Comparison of ENCODE assay signal across 8 mouse cellular contexts in genomic region chr16:19760074-19760473, GRCm38 (mm10). TPM values are rescaled to one million over a fixed set of nuclear protein-coding genes. Genes with fewer than 3 reads are reported as not detected.
DNase-seq lines count a peak whose midpoint lies in the region; ATAC-seq and TF ChIP-seq lines count a peak whose summit lies in the region.

Gene B3gnt5, plus strand, starts transcription at chr16:19760208.

- no peak for TF ChIP-seq POLR2A in CH12.LX (IDR thresholded peaks at IDR 0.05; ENCODE audit: low read depth, low read length)

- 3% methylated on average over 15 of the region's 15 CpGs for WGBS in hindbrain, embryonic 16.5 days
- under 1% methylated on average over 15 of the region's 15 CpGs for WGBS in liver, embryonic 11.5 days
- under 1% methylated on average over 15 of the region's 15 CpGs for WGBS in midbrain, postnatal 0 days

- H3K9ac ChIP-seq in CH12.LX (ENCODE audit: insufficient read depth, low read depth), result peak within 1 kb of the TSS; percentile 18; the same call in 1 of the 2 replicates
- peak within 1 kb of the TSS; percentile 96 for H3K9ac ChIP-seq in hindbrain, embryonic 16.5 days (ENCODE audit: low read depth, low read length)
- peak within 1 kb of the TSS; percentile 45 for H3K9ac ChIP-seq in liver, embryonic 11.5 days (ENCODE audit: low read depth, low read length)
- H3K9ac ChIP-seq in midbrain, postnatal 0 days (replicated peaks; ENCODE audit: low read length, poor library complexity, severe bottlenecking), result peak within 1 kb of the TSS; percentile 94

- H3K4me1 ChIP-seq in CH12.LX (ENCODE audit: control insufficient read depth in 1 of 2, insufficient read depth in 2 of 2), result peaks cover 4 to 25% of the 10 kb centered on the region in 2 experiments; a peak in 3 of 4 replicates
- H3K4me1 ChIP-seq in hindbrain, embryonic 16.5 days (ENCODE audit: control insufficient read depth, insufficient read depth, low read depth, low read length), result peaks cover 9% of the 10 kb centered on the region
- no peaks in the 10 kb centered on the region for H3K4me1 ChIP-seq in liver, embryonic 11.5 days (replicated peaks; ENCODE audit: control insufficient read depth, insufficient read depth, low read length)
- H3K4me1 ChIP-seq in midbrain, postnatal 0 days (ENCODE audit: insufficient read depth, low read length), result no peaks in the 10 kb centered on the region

- no peak within 1 kb of the TSS for H3K27ac ChIP-seq in CH12.LX (ENCODE audit: insufficient read depth, low read depth)
- peak within 1 kb of the TSS; percentile 0; the same call in 1 of the 2 replicates for H3K27ac ChIP-seq in gastrocnemius, adult 2 months
- peak within 1 kb of the TSS; percentile 85 for H3K27ac ChIP-seq in hindbrain, embryonic 16.5 days (ENCODE audit: low read depth, low read length)
- no peak within 1 kb of the TSS for H3K27ac ChIP-seq in liver, embryonic 11.5 days (ENCODE audit: low read depth, low read length)
- H3K27ac ChIP-seq in midbrain, postnatal 0 days (ENCODE audit: low read depth, low read length), result peak within 1 kb of the TSS; percentile 88

- intact Hi-C loops in gastrocnemius, adult 2 months (cut with DNase I), result no loop called here

- no peak for TF ChIP-seq RAD21 in CH12.LX (IDR thresholded peaks at IDR 0.05; ENCODE audit: low read depth, low read length)

- no peaks in the 10 kb centered on the region for H3K36me3 ChIP-seq in CH12.LX (replicated peaks in 1 of 2; ENCODE audit: control insufficient read depth in 1 of 2, insufficient read depth in 1 of 2, low read length in 1 of 2)
- H3K36me3 ChIP-seq in hindbrain, embryonic 16.5 days (ENCODE audit: control insufficient read depth, insufficient read depth, low read length), result no peaks in the 10 kb centered on the region; the same call in 1 of the 2 replicates
- H3K36me3 ChIP-seq in liver, embryonic 11.5 days (ENCODE audit: control insufficient read depth, insufficient read depth, low read length), result no peaks in the 10 kb centered on the region
- H3K36me3 ChIP-seq in midbrain, postnatal 0 days (ENCODE audit: insufficient read depth, low read length), result no peaks in the 10 kb centered on the region

- H3K27me3 ChIP-seq in CH12.LX (replicated peaks), result peaks cover 33% of the 10 kb centered on the region
- H3K27me3 ChIP-seq in hindbrain, embryonic 16.5 days (replicated peaks; ENCODE audit: control insufficient read depth, insufficient read depth, low read length), result no peaks in the 10 kb centered on the region
- H3K27me3 ChIP-seq in liver, embryonic 11.5 days (replicated peaks; ENCODE audit: control insufficient read depth, insufficient read depth, low read length), result peaks cover 10% of the 10 kb centered on the region
- H3K27me3 ChIP-seq in midbrain, postnatal 0 days (ENCODE audit: insufficient read depth, low read length), result no peaks in the 10 kb centered on the region

- no peaks in the 10 kb centered on the region for H3K9me3 ChIP-seq in CH12.LX (replicated peaks; ENCODE audit: low read length)
- H3K9me3 ChIP-seq in hindbrain, embryonic 16.5 days (ENCODE audit: control insufficient read depth, low read length), result no peaks in the 10 kb centered on the region
- no peaks in the 10 kb centered on the region for H3K9me3 ChIP-seq in liver, embryonic 11.5 days (ENCODE audit: control insufficient read depth, low read length)
- no peaks in the 10 kb centered on the region for H3K9me3 ChIP-seq in midbrain, postnatal 0 days (ENCODE audit: low read length)

- dilution Hi-C loops in CH12.LX (cut with MboI; ENCODE audit: extremely low pct_ligation_motif_present, extremely low pct_unique_long_range_greater_than_20kb, low sequenced_read_pairs), result no loop called here

- ATAC-seq in hindbrain, embryonic 16.5 days, result peak; percentile 93
- ATAC-seq in liver, embryonic 11.5 days (replicated peaks; ENCODE audit: low FRiP score), result peak; percentile 79
- peak; percentile 93 for ATAC-seq in midbrain, postnatal 0 days (ENCODE audit: low FRiP score)

- no peak for TF ChIP-seq EP300 in CH12.LX (IDR thresholded peaks at IDR 0.05; ENCODE audit: low read length)

- peak within 1 kb of the TSS; percentile 8 to 53 (median 47) for H3K4me3 ChIP-seq in CH12.LX (replicated peaks in 1 of 3; ENCODE audit: low read depth in 2 of 3, low read length in 2 of 3, poor library complexity in 1 of 3)
- peak within 1 kb of the TSS; percentile 75 for H3K4me3 ChIP-seq in gastrocnemius, adult 2 months
- peak within 1 kb of the TSS; percentile 89 for H3K4me3 ChIP-seq in hindbrain, embryonic 16.5 days (ENCODE audit: low read length)
- peak within 1 kb of the TSS; percentile 46 for H3K4me3 ChIP-seq in liver, embryonic 11.5 days (ENCODE audit: low read depth, low read length)
- peak within 1 kb of the TSS; percentile 91 for H3K4me3 ChIP-seq in midbrain, postnatal 0 days (ENCODE audit: low read depth, low read length)

- no peaks in the 10 kb centered on the region; the same call in 1 of the 2 replicates for H3K79me2 ChIP-seq in CH12.LX (replicated peaks; ENCODE audit: control insufficient read depth, extremely low read depth, insufficient read depth, poor library complexity, severe bottlenecking)

- TF ChIP-seq CTCF in CH12.LX (conservative IDR thresholded peaks at IDR 0.05 in 1 of 2, IDR thresholded peaks at IDR 0.05 in 1 of 2; ENCODE audit: low read depth in 2 of 2, low read length in 2 of 2), result no peak
- TF ChIP-seq CTCF in gastrocnemius, adult 2 months (IDR thresholded peaks at IDR 0.05), result no peak
- TF ChIP-seq CTCF in midbrain, postnatal 0 days (IDR thresholded peaks at IDR 0.05), result no peak

- DNase-seq in CH12.LX (ENCODE audit: extremely low read depth), result peak; percentile 56
- peak; percentile 16 to 28 for DNase-seq in adrenal gland, postnatal 36 days
- DNase-seq in gastrocnemius, adult 2 months, result peak; percentile 46
- DNase-seq in liver, embryonic 11.5 days (ENCODE audit: low spot score), result peak; percentile 60
- DNase-seq in midbrain, postnatal 0 days (ENCODE audit: low spot score), result peak; percentile 74
- peak; percentile 35 for DNase-seq in testis, postnatal 14 days (ENCODE audit: low spot score)
- no peak for DNase-seq in cerebellum, adult 8-10 months

- in situ Hi-C loops in CH12.LX (cut with MboI; ENCODE audit: low pct_ligation_motif_present, low pct_unique_long_range_greater_than_20kb, low sequenced_read_pairs), result no loop called here

- H3K4me2 ChIP-seq in CH12.LX (ENCODE audit: insufficient read depth, low read depth, poor library complexity, severe bottlenecking), result peak within 1 kb of the TSS; percentile 99
- H3K4me2 ChIP-seq in hindbrain, embryonic 16.5 days (ENCODE audit: low read length), result peak within 1 kb of the TSS; percentile 93
- peak within 1 kb of the TSS; percentile 61 for H3K4me2 ChIP-seq in liver, embryonic 11.5 days
- peak within 1 kb of the TSS; percentile 78 for H3K4me2 ChIP-seq in midbrain, postnatal 0 days (ENCODE audit: low read depth, low read length, poor library complexity, severe bottlenecking)

TF ChIP-seq in CH12.LX, 34 proteins besides CTCF, POLR2A, EP300 and RAD21:
- TF ChIP-seq HCFC1 (IDR thresholded peaks at IDR 0.05; ENCODE audit: low read depth, low read length), result peak; percentile 15; the same call in 1 of the 2 replicates
- TF ChIP-seq BHLHE40 (IDR thresholded peaks at IDR 0.05; ENCODE audit: low read depth, low read length), result no peak
- TF ChIP-seq GABPA (IDR thresholded peaks at IDR 0.05; ENCODE audit: insufficient replicate concordance, low read depth, low read length), result no peak
- TF ChIP-seq MAZ (IDR thresholded peaks at IDR 0.05; ENCODE audit: low read depth, low read length), result peak; percentile 72; the same call in 1 of the 2 replicates
- TF ChIP-seq NRF1 (IDR thresholded peaks at IDR 0.05; ENCODE audit: low read depth, low read length), result peak; percentile 66
- TF ChIP-seq TCF12 (IDR thresholded peaks at IDR 0.05; ENCODE audit: low read depth, low read length), result no peak
- TF ChIP-seq MAFK (IDR thresholded peaks at IDR 0.05; ENCODE audit: insufficient replicate concordance, low read length), result no peak
- TF ChIP-seq ETS1 (conservative IDR thresholded peaks at IDR 0.05; ENCODE audit: low read depth, low read length), result no peak
- 0 out of 2 replicates have a peak, but pooled peaks have one; percentile 27 for TF ChIP-seq MEF2A (IDR thresholded peaks at IDR 0.05; ENCODE audit: borderline replicate concordance, low read depth, low read length)
- TF ChIP-seq USF2 (conservative IDR thresholded peaks at IDR 0.05; ENCODE audit: low read depth, low read length), result no peak
- TF ChIP-seq MXI1 (IDR thresholded peaks at IDR 0.05; ENCODE audit: low read depth, low read length), result 0 out of 2 replicates have a peak, but pooled peaks have one; percentile 50
- no peak for TF ChIP-seq NELFE (IDR thresholded peaks at IDR 0.05; ENCODE audit: low read depth, low read length)
- TF ChIP-seq ELF1 (IDR thresholded peaks at IDR 0.05; ENCODE audit: low read depth, low read length), result 0 out of 2 replicates have a peak, but pooled peaks have one; percentile 16
- TF ChIP-seq MYC (IDR thresholded peaks at IDR 0.05; ENCODE audit: low read depth, low read length), result 0 out of 2 replicates have a peak, but pooled peaks have one; percentile 20
- TF ChIP-seq JUND (conservative IDR thresholded peaks at IDR 0.05; ENCODE audit: low read depth, low read length), result no peak
- 0 out of 2 replicates have a peak, but pooled peaks have one; percentile 54 for TF ChIP-seq SIN3A (IDR thresholded peaks at IDR 0.05; ENCODE audit: low read length)
- no peak for TF ChIP-seq ZNF384 (IDR thresholded peaks at IDR 0.05; ENCODE audit: low read depth, low read length)
TF ChIP-seq in CH12.LX: peak in this region for 8.

RNA-seq across cellular contexts. Expression of gene B3gnt5, which starts in this region (rescaled TPM):
- 1.6 and 1.9 TPM in 2 replicates for total RNA-seq in CH12.LX (2012; rRNA removed)
- total RNA-seq in CH12.LX (2014; rRNA removed), result 6.3 and 6.5 TPM in 2 replicates
- 3.1 and 3.4 TPM in 2 replicates for polyA plus RNA-seq in CH12.LX (2012; ENCODE audit: insufficient read length, low read depth)
- total RNA-seq in adrenal gland, postnatal 36 days (2021), result under 1 TPM; 0.17 to 0.30 TPM
- under 1 TPM; 0.08 TPM for total RNA-seq in gastrocnemius, adult 2 months (2021)
- polyA plus RNA-seq in hindbrain, embryonic 16.5 days (2015; fragmentation: Nextera tagmentation; extraction: Ambion mirVana), result 34.1 and 36.9 TPM in 2 replicates
- 7.9 and 8.5 TPM in 2 replicates for polyA plus RNA-seq in liver, embryonic 11.5 days (2014; fragmentation: Nextera tagmentation; extraction: Ambion mirVana)
- total RNA-seq in midbrain, postnatal 0 days (2014; rRNA removed), result 32.9 and 42.6 TPM in 2 replicates
- 23.9 and 27.2 TPM in 2 replicates for polyA plus RNA-seq in midbrain, postnatal 0 days (2015; fragmentation: Nextera tagmentation; extraction: Ambion mirVana)

Comparison
In these comparisons a context has a peak if more than half of its experiments do, and no peak if none do; other contexts are left out.
1. Peak in DNase-seq in adrenal gland, postnatal 36 days; RNA of the gene not detected or under 1 TPM.
2. Peak in DNase-seq, H3K4me3 ChIP-seq and H3K27ac ChIP-seq in gastrocnemius, adult 2 months; RNA of the gene not detected or under 1 TPM.
3. H3K27ac ChIP-seq: peak in hindbrain, embryonic 16.5 days (single experiment) and midbrain, postnatal 0 days (single experiment); none in CH12.LX (single experiment) and liver, embryonic 11.5 days (single experiment).
4. H3K9ac ChIP-seq: peak in every context shown above with its lines; median percentile 96 in hindbrain, embryonic 16.5 days; 94 in midbrain, postnatal 0 days; 45 in liver, embryonic 11.5 days; 18 in CH12.LX.
5. Peak in every context shown above with its lines, with median percentiles within 50 percentile points of each other: H3K4me2 ChIP-seq, H3K4me3 ChIP-seq and ATAC-seq.